Mouse (Mus musculus): ENCODE results near the gene Pih1d1.

- no peak for TF ChIP-seq POLR2A (IDR thresholded peaks at IDR 0.05; ENCODE audit: low read depth, low read length)
- no peak for TF ChIP-seq POLR2AphosphoS2 (IDR thresholded peaks at IDR 0.05; ENCODE audit: low read depth, low read length)
- no peak for TF ChIP-seq ELF1 (IDR thresholded peaks at IDR 0.05; ENCODE audit: low read depth, low read length)
Measured at GRCm38 (mm10) chr7:45193871-45194785, 40.0 kb downstream of the Pih1d1 start.
